Mouse (Mus musculus) right cerebral cortex, postnatal 4 days (tissue): ENCODE data around the gene Tmem54.
A peak's percentile ranks its signal among the peaks of the same experiment; 100 is the strongest.

Experiments
- DNase-seq: peaks from one replicate; pipeline ENCODE4 v3.0.0-alpha.2; 2022

Tmem54 gene

GRCm38 (mm10) chr4:129130755-129131303 lies 25.5 kb downstream of the Tmem54 start:
- DNase-seq = no peak

GRCm38 (mm10) chr4:129134799-129135585 lies 29.6 kb downstream of the Tmem54 start:
- peak; percentile 84 for DNase-seq

GRCm38 (mm10) chr4:129135637-129136036 lies 30.3 kb downstream of the Tmem54 start:
- DNase-seq = no peak

- no peak for DNase-seq
Measured at GRCm38 (mm10) chr4:129136189-129136578, 30.8 kb downstream of the Tmem54 start.

- DNase-seq = peak; percentile 42
Measured at GRCm38 (mm10) chr4:129136579-129137391, 31.4 kb downstream of the Tmem54 start, which contains the start of gene Fndc5. Fndc5 (plus strand) TSS chr4:129136999.

- DNase-seq = no peak
Measured at GRCm38 (mm10) chr4:129137392-129138321, 32.3 kb downstream of the Tmem54 start.

- no peak for DNase-seq
Measured at GRCm38 (mm10) chr4:129139642-129140041, 34.3 kb downstream of the Tmem54 start.

- DNase-seq = no peak
Measured at GRCm38 (mm10) chr4:129140808-129141207, 35.5 kb downstream of the Tmem54 start.

GRCm38 (mm10) chr4:129141560-129142438 lies 36.5 kb downstream of the Tmem54 start:
- no peak for DNase-seq

- DNase-seq = no peak
Measured at GRCm38 (mm10) chr4:129142439-129143045, 37.2 kb downstream of the Tmem54 start.

GRCm38 (mm10) chr4:129143509-129143908 lies 38.2 kb downstream of the Tmem54 start:
- no peak for DNase-seq

- peak; percentile 65 for DNase-seq
Measured at GRCm38 (mm10) chr4:129144401-129145367, 39.3 kb downstream of the Tmem54 start.

GRCm38 (mm10) chr4:129145411-129145810 lies 40.1 kb downstream of the Tmem54 start:
- no peak for DNase-seq

- DNase-seq = no peak
Measured at GRCm38 (mm10) chr4:129145943-129146342, 40.6 kb downstream of the Tmem54 start.

- DNase-seq = no peak
Measured at GRCm38 (mm10) chr4:129146392-129146791, 41.0 kb downstream of the Tmem54 start.

- DNase-seq = no peak
Measured at GRCm38 (mm10) chr4:129147552-129148103, 42.3 kb downstream of the Tmem54 start.

GRCm38 (mm10) chr4:129149321-129149720 lies 44.0 kb downstream of the Tmem54 start:
- DNase-seq = no peak

- no peak for DNase-seq
Measured at GRCm38 (mm10) chr4:129151276-129151811, 46.0 kb downstream of the Tmem54 start.

GRCm38 (mm10) chr4:129157541-129157940 lies 52.2 kb downstream of the Tmem54 start:
- DNase-seq = no peak
